Mouse (Mus musculus): ENCODE results near the gene Zfp618.

- TF ChIP-seq CTCF (IDR thresholded peaks at IDR 0.05; ENCODE audit: insufficient read depth, low read depth, low read length) (no peak), POLR2A (IDR thresholded peaks at IDR 0.05; ENCODE audit: insufficient read depth, low read depth, low read length) (no peak)
Measured at GRCm38 (mm10) chr4:63019428-63019858, 54.1 kb downstream of the Zfp618 start.
